Mouse (Mus musculus) cerebellum, adult 2 months (tissue): Measurements from ENCODE around the gene Ttc30b. TPM values are rescaled to one million over a fixed set of nuclear protein-coding genes. Genes with fewer than 3 reads are reported as not detected.

Experiments
- DNase-seq, 2 experiments: peaks; one replicate each; pipeline ENCODE4 v3.0.0; 2021
- H3K27ac ChIP-seq: fragments of 200-500 bp; 2 replicates; pipeline ENCODE4 v1.5.1; 2012; ENCODE audit warnings: low read length, control low read depth, inconsistent platforms; ENCODE audit not compliant: insufficient read depth
- H3K27me3 ChIP-seq: fragments of 200-500 bp; 2 replicates; pipeline ENCODE4 v1.6.1; 2012; ENCODE audit warnings: inconsistent platforms, mild to moderate bottlenecking, low read length, moderate library complexity; ENCODE audit not compliant: control insufficient read depth, insufficient read depth
- H3K4me1 ChIP-seq: fragments of 200-500 bp; 2 replicates; pipeline ENCODE4 v1.6.1; 2011; ENCODE audit warnings: low read length; ENCODE audit not compliant: control insufficient read depth, insufficient read depth
- H3K4me3 ChIP-seq: fragments of 200-500 bp; replicated peaks from 2 replicates; pipeline ENCODE3; 2011; ENCODE audit warnings: mild to moderate bottlenecking, low read depth, low read length, control low read depth; ENCODE audit not compliant: insufficient read depth
- CTCF ChIP-seq: fragments of 200-500 bp; IDR thresholded peaks from 2 replicates; pipeline ENCODE4 v1.5.1; 2011; ENCODE audit warnings: low read depth, mild to moderate bottlenecking, control low read depth, low read length, moderate library complexity, borderline replicate concordance; ENCODE audit not compliant: insufficient read depth
- POLR2A ChIP-seq: fragments of 200-500 bp; IDR thresholded peaks from 2 replicates; pipeline ENCODE4 v1.6.1; 2011; ENCODE audit warnings: low read length, control low read depth, borderline replicate concordance; ENCODE audit not compliant: insufficient read depth
- WGBS: fragments of 180-500 bp; shearing (Covaris S2); methylation state at CpG from one replicate; pipeline ENCODE4 v1.1.7; 2018; 5-methylcytosine and 5-hydroxymethylcytosine counted together
- polyA plus RNA-seq: library from polyadenylated mRNA; depleted of rRNA; stranded (reverse); fragments of >200 nt; gene quantifications from 2 replicates; pipeline ENCODE4 v1.2.3, GENCODE M21; 2012

Ttc30b gene
- polyA plus RNA-seq, 1 experiment: 11.2 TPM

GRCm38 (mm10) chr2:75974131-75974530, 35.7 kb upstream of the Ttc30b start:
- no peak overlapping the region for H3K27ac ChIP-seq
- DNase-seq: no peak
- 44% methylated on average over 9 of the region's 9 CpGs for WGBS
- no peak overlapping the region for H3K4me3 ChIP-seq
- TF ChIP-seq POLR2A: no peak
- no peak for TF ChIP-seq CTCF
- no peaks in the 10 kb centered on the region for H3K4me1 ChIP-seq
- H3K27me3 ChIP-seq: no peaks in the 10 kb centered on the region

DNA sequence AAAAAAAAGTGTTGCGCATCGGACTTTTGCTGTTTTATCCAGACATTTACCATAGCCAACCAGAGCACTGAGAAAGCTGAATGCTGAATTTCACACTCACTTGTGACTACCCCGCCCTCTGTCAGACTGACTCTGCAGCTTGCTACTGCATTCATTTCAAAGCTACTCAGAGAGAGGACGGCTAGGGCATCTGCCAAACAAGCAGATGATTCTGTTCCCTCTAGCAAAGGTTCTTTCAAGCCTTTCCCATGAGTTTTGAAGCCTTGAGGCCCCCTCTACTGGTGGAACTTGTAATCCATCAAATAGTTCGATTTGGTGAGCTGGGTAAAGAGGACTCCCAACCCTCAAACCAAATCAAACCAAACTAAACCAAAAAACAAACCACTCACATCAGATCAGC, 26.6 kb upstream of the Ttc30b start:
- Histone ChIP-seq H3K4me3 (peak overlapping the region; percentile 21), H3K4me1 (no peaks in the 10 kb centered on the region), H3K27ac (no peak overlapping the region), H3K27me3 (no peaks in the 10 kb centered on the region)
- TF ChIP-seq POLR2A (no peak), CTCF (peak; percentile 46; the same call in 1 of the 2 replicates)
- peak; percentile 52 to 68 for DNase-seq
- 2% methylated on average over 5 of the region's 5 CpGs for WGBS

GRCm38 (mm10) chr2:75964512-75964911, 26.1 kb upstream of the Ttc30b start:
- peaks cover under 1% of the 10 kb centered on the region; the same call in 1 of the 2 replicates for H3K4me1 ChIP-seq
- no peaks in the 10 kb centered on the region for H3K27me3 ChIP-seq
- 5% methylated on average over 14 of the region's 14 CpGs for WGBS
- H3K27ac ChIP-seq: no peak overlapping the region
- TF ChIP-seq POLR2A (no peak), CTCF (peak; percentile 61; the same call in 1 of the 2 replicates)
- DNase-seq: peak; percentile 62 to 63
- peak overlapping the region; percentile 21 for H3K4me3 ChIP-seq

GRCm38 (mm10) chr2:75964051-75964450, 25.7 kb upstream of the Ttc30b start:
- no peaks in the 10 kb centered on the region for H3K27me3 ChIP-seq
- no peak overlapping the region for H3K4me3 ChIP-seq
- peaks cover 3% of the 10 kb centered on the region; the same call in 1 of the 2 replicates for H3K4me1 ChIP-seq
- no peak overlapping the region for H3K27ac ChIP-seq
- 63% methylated on average over 5 of the region's 5 CpGs for WGBS
- DNase-seq: no peak
- TF ChIP-seq POLR2A (no peak), CTCF (no peak)

DNA sequence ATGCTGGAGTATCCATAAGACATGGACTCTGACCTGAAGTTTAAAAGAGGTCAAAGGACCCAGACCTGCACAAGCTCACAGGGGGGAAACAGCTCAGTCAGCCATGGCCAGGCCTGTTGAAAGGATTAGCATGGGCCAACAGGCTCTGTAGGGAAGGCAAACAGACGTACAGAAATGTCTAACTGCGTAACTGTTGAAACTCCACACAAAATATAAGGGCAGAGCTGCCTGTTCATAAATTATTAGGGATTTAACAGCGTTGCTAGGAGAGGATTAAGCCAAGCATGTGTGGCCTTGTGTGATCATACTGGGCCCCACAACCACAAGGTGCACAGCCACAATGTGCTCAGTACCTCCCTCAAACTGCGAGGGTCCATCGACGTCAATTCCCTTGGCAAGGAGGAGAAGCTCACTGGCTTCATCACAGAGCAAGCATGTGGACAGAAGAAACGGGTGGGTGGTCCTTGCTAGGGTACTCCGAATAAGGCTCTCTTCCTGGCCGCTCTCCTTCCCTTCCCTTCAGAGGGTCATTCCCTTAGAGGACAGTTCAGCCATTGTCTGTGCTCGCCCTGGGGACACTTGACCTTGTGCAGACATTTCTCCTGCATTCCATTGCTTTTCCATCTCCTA, 24.9 kb upstream of the Ttc30b start:
- no peak for DNase-seq
- peaks cover 3% of the 10 kb centered on the region; the same call in 1 of the 2 replicates for H3K4me1 ChIP-seq
- H3K4me3 ChIP-seq: no peak overlapping the region
- H3K27me3 ChIP-seq: no peaks in the 10 kb centered on the region; the same call in 1 of the 2 replicates
- no peak overlapping the region for H3K27ac ChIP-seq
- TF ChIP-seq CTCF: no peak
- no peak for TF ChIP-seq POLR2A
- WGBS: 62% methylated on average over 10 of the region's 10 CpGs

GRCm38 (mm10) chr2:75960366-75961330, 22.3 kb upstream of the Ttc30b start:
- TF ChIP-seq POLR2A: no peak
- no peak for TF ChIP-seq CTCF
- 48% methylated on average over 15 of the region's 15 CpGs for WGBS
- Histone ChIP-seq H3K27me3 (no peaks in the 10 kb centered on the region; the same call in 1 of the 2 replicates), H3K4me3 (no peak overlapping the region), H3K27ac (no peak overlapping the region), H3K4me1 (peaks cover 3% of the 10 kb centered on the region; the same call in 1 of the 2 replicates)
- DNase-seq: no peak

DNA sequence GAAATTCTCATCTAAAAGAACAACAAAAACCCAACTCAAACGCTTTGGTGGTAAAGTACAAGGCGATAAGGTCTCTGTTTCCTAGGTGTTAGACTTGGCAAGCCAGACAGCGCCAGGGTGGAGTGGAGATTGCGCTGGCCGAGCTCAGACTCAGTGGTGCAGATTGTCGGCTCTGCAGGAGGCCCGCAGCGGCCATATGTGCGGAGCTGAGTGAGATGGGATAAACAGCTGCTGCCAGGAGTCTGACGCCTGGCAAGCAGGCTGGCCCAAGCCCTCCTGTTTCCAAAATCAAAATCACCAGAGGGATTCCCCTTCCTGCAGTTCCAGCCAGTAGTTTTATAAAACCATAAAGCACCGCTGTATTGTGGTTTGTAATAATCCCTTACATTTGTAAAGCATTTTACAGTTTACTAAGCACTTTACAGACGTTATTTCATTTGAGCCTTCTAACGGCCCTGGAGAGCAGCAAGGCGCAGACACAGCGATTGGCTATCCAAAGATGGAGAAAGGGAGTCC, 21.5 kb upstream of the Ttc30b start:
- H3K4me1 ChIP-seq: peaks cover 3% of the 10 kb centered on the region; the same call in 1 of the 2 replicates
- WGBS: 15% methylated on average over 15 of the region's 15 CpGs
- no peaks in the 10 kb centered on the region; the same call in 1 of the 2 replicates for H3K27me3 ChIP-seq
- no peak overlapping the region for H3K27ac ChIP-seq
- DNase-seq: peak; percentile 44 to 53
- TF ChIP-seq POLR2A (no peak), CTCF (no peak)
- no peak overlapping the region for H3K4me3 ChIP-seq
